Mouse (Mus musculus) mouse embryonic stem cell (cell line): ENCODE data around the gene Prex1.
"Not testable (repeated sequence)": the region's sequence is repeated elsewhere in the genome, so short reads cannot be mapped to it uniquely, and the experiment has no call there.

ENCODE experiments used
- in situ Hi-C, 2 experiments: fragments of 300-500 bp; cut with MboI; formaldehyde crosslinking; loops; 1 replicate in 1 of 2; 3 replicates in 1 of 2; pipeline ENCODE4 v1.14.3; 2019 to 2020; ENCODE audit warnings: low sequenced_read_pairs in 2 of 2, low pct_unique_long_range_greater_than_20kb in 1 of 2, mixed read lengths in 1 of 2; ENCODE audit not compliant: unreplicated experiment in 1 of 2

Prex1 gene

GRCm38 (mm10) chr2:166713690-166714426, at the start of gene Prex1:
Gene Prex1, minus strand, starts transcription at chr2:166713832.
- in situ Hi-C loops = no loop called here

GRCm38 (mm10) chr2:166757969-166758368, 44.3 kb upstream of the Prex1 start:
- in situ Hi-C loops = no loop called here

- in situ Hi-C loops = no loop called here
Measured at GRCm38 (mm10) chr2:166754760-166755159, 41.1 kb upstream of the Prex1 start.

GRCm38 (mm10) chr2:166754194-166754593, 40.6 kb upstream of the Prex1 start:
- in situ Hi-C loops = no loop called here

- in situ Hi-C loops = no loop called here
Measured at GRCm38 (mm10) chr2:166750620-166751191, 37.1 kb upstream of the Prex1 start.

- in situ Hi-C loops = not testable (repeated sequence)
Measured at GRCm38 (mm10) chr2:166746261-166746913, 32.8 kb upstream of the Prex1 start.

- in situ Hi-C loops = no loop called here
Measured at GRCm38 (mm10) chr2:166745849-166746248, 32.2 kb upstream of the Prex1 start.

- in situ Hi-C loops = no loop called here
Measured at GRCm38 (mm10) chr2:166744433-166744832, 30.8 kb upstream of the Prex1 start.

- in situ Hi-C loops = no loop called here
Measured at GRCm38 (mm10) chr2:166743504-166743903, 29.9 kb upstream of the Prex1 start.

- in situ Hi-C loops = no loop called here
Measured at GRCm38 (mm10) chr2:166741445-166741844, 27.8 kb upstream of the Prex1 start.

- in situ Hi-C loops = no loop called here
Measured at GRCm38 (mm10) chr2:166740396-166740795, 26.8 kb upstream of the Prex1 start.

GRCm38 (mm10) chr2:166737307-166737706, 23.7 kb upstream of the Prex1 start:
- in situ Hi-C loops = no loop called here

- in situ Hi-C loops = no loop called here
Measured at GRCm38 (mm10) chr2:166735469-166736001, 21.9 kb upstream of the Prex1 start.

GRCm38 (mm10) chr2:166732860-166733259, 19.2 kb upstream of the Prex1 start:
- in situ Hi-C loops = no loop called here

GRCm38 (mm10) chr2:166732146-166732545, 18.5 kb upstream of the Prex1 start:
- in situ Hi-C loops = no loop called here

- in situ Hi-C loops = not testable (repeated sequence)
Measured at GRCm38 (mm10) chr2:166731102-166731883, 17.7 kb upstream of the Prex1 start.

GRCm38 (mm10) chr2:166730567-166730915, 16.9 kb upstream of the Prex1 start:
- in situ Hi-C loops = no loop called here

- in situ Hi-C loops = no loop called here
Measured at GRCm38 (mm10) chr2:166729656-166730566, 16.3 kb upstream of the Prex1 start.
